Mouse (Mus musculus): ENCODE results near the gene Nudt3. TPM values are rescaled to one million over a fixed set of nuclear protein-coding genes. Genes with fewer than 3 reads are reported as not detected.
"Not testable (repeated sequence)": the region's sequence is repeated elsewhere in the genome, so short reads cannot be mapped to it uniquely, and the experiment has no call there.

The Nudt3 gene
- 100 to 1,000 TPM; 194 to 226 (median 212) TPM for total RNA-seq (2022)

DNA sequence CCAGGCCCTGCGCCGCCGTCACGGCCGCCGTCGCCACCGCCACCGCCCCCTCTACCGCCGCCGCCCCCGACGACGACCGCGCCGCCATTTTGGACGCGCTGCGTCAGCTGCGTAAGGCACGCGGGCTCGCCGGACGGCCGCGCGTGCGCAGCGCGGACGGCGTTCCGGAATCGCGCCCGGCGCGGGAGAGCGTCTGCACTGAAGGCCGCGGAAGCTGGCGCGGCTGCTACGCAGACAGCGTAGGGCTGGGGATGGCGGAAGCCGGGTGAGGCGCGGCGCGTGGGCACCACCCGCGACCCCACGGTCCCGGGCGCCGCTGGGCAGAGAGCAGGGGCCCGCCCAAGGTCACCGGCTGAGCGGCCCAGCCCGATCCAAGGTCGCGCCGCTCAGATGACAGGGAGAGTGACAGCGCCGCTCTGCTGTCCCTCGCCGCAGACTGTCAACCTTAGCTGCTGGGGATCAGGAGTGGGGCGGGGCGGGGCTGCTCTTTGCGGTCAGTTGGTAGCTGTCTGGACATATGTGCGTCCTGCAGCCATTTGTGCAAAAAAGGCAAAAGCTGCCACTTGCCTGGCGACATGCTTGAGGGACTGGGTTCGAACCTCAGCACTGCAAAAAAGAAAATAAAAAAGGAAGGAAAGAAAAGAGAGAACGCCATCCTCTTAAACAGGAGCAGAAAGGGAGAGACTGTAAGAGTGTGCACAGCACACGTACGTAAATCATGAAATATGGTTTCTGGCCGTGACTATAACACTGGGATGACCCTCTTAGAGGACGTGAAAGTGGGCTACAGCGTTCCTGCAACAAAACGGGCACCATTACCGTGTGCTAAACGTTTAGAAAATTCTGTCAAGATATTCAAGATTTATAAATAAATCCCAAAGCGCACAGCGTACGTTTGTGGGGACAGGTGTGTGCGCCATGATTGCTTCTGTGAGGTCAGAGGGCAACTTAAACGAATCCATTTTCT, at the start of gene Nudt3:
Gene Nudt3 (minus strand): TSS at position 136 of the 967 bp plus-strand sequence.
- peak; percentile 80 for DNase-seq

DNA sequence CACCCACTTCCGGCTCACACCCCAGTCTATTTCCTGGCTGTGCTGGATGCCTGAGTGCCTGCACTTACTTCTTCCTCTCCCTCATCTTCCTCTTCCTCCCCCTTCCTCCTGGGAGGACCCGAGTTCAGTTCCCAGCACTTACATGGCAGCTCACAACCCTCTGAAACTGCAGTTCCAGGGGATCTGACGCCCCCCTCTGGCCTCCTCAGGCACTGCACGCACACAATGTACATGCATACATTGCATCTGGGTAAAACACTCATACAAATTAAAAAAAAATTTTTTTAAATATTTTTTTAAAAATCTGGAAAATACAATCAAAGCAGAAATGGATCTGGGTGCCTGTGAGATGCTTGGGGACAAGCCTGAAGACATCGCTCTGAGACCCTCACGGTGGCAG, 48.4 kb upstream of the Nudt3 start:
- no peak for DNase-seq

DNA sequence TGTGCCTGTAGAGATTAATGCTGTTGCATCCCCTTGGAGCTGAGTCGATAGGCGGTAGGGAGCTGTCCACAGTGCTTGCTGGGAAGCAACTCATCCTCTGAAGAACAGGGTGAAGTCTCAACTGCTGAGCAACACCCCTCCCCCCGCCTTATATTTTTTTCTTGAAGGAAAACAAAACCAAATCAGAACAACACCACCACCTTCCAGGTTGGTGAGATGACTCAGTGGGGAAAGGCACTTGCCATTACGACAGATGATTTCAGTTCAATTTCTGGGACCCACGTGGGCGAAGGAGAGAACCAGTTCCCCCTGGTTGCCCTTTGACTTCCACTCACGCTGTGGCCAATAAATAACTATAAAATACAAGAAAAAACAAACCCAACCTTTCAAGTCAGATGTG, 35.5 kb upstream of the Nudt3 start:
- no peak for DNase-seq

DNA sequence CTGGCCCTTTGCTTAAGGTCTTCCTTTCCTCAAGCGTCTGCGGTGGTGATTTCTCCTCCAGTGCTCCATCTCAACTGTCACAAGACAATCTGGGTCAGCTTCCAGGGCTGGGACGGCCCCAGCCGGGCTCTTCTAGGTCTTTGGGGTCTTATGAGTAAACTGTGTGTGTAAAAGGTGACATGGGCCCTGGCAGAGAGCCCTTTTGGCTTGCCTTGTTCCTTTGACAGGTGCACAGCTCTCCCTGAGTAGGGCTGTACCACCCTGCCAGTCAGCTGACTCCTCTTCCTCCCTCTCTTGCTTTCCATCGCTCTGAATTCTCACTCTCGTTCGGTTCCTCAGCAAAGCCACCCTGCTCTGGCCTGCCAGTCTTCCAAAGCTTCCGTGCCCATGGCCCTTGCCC, 33.8 kb upstream of the Nudt3 start:
- no peak for DNase-seq

DNA sequence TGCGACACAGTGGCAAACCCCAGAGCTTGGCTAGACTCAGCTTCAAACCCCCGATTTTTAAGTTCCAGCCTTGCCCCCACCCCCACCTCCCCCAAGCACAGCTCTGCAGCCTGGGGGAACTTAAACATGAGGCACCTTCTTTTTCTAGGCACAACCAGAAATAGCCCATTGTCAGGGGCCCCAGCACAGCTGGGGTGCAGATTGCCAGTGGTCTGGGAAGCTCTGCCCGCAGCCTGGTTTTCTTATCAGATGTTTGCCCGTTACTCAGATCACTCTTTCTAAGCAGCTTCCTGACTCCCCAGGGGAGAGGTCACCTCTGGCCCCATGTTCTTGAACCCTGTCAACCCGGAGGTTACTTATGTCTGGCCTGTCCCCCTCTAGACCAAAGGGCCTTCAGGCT, 33.1 kb upstream of the Nudt3 start:
- no peak for DNase-seq

DNA sequence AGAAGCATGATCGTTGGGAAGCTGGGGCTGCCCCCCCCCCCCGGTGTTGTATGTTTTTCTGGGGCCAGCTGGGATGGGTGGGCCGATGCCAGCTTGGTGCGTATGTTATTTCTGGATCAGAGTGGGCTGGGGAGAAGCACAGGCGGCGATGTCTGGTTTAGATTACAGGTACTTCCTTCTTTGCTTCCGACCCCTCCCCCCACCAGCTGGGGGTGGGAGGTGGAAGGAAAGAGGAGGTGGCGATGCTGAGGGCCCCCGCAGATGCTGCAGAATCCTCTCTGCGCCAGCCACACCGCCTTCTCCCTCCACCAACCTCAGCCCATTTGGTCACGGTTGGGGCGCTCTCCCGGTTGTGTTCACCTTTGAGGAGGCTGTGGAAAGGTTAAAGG, 32.7 kb upstream of the Nudt3 start:
- DNase-seq, result no peak

DNA sequence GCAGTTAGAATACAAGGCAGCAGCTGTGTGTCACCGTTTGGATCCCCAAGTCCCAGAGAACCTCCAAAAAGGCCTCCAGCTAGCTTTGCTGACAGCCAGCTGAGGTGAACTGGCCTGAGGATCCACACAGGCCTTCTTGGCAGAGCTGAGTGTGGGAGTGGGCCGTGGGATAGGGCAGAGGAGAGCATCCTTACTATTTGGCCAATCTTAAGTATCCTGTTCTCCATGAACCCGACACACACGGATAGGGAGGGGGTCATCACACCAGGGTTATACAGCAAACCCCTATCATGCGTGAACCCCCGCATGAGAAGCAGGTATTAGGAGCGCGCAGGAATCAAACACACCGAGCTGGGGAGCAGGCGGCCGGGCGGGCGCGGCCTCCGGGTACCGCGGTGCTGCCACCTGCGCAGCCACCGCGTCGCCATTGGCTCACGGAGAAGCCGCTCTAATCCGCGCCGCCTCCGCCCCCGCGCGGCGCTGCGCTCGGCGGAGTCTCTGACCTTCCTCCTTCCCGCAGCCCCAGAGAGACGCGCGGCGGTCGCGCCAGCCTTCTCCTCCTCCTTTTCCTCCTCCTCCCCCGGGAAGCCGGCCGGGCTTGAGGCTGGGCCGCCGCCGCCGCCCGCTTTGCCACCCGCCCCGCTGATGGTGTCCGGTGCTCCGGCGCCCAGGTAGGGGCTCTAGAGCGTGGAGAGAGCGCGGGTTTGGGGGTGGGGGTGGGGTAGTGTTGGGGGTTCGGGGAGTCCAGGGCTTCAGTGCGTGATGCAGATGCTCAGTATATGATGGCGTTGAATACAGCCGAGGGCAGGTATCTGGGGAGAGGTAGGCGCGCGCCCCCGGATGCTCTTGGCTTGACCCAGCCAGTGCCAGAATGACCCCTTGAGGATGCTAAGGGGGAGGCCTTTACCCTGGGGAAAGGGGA, 32.1 kb upstream of the Nudt3 start, which contains the start of gene Pacsin1:
Gene Pacsin1 (plus strand): TSS at position 421 of the 922 bp plus-strand sequence.
- DNase-seq, result no peak

DNA sequence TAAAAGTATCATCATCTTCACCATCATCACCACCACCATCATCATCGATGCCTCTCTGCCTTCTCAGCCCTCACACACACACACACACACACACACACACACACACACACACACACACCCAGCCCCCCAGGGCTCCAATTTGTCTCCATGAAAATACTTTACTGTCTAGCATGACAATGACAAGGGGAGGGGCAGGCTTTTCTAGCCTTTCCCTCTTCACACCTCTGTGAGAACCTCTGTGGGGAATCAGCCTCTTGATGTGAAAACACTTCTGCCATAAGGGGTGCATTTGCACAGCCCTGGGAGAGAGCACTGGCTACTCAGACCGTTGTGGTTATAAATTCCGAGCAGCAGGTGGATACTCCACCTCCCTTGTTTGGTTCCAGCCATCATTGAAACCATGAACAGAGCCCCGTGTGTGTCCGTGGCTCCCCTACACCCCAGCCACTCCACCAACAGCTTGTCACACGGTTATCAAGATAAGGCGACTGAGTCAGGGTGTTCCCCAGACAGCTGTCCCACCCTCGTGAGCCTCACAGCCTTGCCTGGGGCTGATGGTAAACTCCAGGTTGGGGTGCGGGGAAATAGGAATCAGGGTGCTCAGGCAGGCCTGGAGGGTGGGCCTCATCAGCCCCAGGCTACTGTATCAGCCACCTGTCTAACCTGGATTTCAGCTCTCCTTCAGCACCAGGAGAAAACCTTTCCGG, 30.1 kb upstream of the Nudt3 start:
- DNase-seq, result no peak

DNA sequence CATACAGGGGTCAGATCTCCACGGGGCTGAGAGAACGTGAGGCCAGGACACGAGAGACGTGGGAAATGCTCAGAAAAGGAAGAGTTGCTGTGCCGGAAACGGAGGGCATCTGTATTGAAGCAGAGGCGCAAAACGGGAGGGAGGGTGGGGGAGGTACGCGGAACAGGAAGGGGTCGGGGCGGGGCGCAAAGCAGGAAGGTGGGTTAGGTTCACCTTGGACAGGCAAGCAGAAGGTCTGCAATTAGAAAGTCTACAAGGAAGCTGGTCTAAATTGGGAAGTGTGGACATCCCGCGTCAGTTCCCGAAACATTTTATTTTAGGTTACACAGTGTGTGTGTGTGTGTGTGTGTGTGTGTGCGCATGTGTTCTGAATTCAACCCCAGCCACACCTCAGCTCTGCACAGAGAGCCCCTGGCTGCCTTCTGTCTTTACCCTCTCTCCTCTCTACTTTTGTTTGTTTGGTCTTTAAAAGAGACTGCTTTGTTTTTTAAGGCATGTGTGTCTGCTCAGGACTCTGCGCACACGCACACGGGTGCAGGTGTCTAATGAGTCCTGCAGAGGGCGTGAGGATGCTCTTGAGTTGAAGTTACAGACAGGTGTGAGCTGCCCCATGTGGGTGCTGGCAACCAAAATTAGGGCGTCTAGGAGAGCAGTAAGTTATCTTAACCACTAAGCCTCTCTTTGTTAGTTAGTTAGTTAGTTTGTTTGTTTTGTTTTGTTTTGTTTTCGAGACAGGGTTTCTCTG, 28.9 kb upstream of the Nudt3 start:
- DNase-seq, result no peak

DNA sequence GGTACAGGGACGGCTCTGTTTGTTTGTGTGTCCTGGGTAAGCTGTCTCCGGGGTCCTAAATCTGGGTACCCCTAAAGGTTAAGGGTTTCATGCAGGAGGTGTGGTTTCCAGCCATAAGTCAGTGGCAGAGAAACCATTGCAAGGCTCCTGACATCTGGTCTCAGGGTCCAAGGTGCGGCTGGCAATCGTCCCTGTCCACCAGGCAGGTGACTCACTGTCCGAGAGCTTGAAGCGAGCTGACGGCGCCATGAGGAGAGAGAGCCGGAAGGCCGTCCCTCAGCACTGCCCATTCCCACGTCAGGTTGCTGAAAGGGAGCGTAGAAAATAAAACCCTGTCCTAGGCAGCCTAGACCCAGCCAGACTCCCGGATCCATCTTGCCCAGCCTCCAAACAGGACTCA, 27.3 kb upstream of the Nudt3 start:
- DNase-seq, result no peak

DNA sequence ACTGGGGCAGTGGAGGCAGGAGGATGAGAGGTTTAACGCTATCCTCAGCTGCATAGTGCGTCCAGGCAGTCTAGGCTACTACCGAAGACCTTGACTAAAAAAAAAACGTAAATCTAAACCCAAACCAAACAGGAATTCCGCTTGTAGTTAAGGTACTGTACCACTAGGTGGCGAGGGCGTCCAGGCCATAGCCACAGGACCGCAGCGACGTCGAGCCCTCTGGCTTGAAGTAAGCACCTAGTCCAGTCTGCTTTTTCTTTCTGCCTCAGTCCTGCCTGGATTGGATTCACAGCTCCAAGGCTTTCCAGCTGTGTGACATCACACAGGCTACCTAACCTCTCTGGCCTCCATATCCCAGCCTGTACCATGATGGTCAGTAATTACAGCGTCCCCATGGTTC, 26.9 kb upstream of the Nudt3 start:
- DNase-seq, result peak; percentile 52

DNA sequence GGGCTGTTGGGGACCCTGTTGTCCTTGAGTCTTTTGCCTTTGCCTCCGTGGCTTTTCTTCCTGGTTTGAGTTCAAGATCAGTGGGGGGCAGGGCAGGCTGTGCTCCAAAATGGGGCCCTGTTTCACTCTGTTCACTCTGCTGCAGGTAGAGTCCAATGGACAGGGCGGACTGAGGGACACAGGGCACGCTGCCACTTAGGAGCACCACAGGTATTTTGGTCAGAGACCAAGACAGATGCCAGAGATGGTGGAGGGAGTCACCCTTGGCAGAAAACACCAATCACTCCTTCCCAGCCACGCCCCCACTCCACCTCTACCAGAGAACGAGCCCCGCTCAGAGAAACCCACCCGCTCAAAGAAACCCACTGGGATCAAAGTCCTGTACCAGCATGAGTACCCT, 22.5 kb upstream of the Nudt3 start:
- no peak for DNase-seq

DNA sequence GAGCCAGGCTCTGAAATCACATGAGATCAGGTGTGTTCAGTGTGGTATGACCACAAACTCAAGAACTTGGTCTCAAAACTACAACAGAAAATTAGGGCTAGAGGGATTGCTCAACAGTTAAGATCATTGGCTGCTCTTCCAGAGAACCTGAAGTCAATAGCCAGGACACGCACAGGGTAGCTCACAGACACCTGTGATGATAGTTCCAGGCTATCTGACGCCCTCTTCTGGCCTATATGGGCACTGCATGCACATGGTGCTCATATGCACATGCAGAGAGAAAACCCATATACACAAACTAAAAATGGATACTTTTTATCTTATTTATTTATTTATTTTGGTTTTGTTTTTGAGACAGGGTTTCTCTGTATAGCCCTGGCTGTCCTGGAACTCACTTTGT, 21.3 kb upstream of the Nudt3 start:
- no peak for DNase-seq

DNA sequence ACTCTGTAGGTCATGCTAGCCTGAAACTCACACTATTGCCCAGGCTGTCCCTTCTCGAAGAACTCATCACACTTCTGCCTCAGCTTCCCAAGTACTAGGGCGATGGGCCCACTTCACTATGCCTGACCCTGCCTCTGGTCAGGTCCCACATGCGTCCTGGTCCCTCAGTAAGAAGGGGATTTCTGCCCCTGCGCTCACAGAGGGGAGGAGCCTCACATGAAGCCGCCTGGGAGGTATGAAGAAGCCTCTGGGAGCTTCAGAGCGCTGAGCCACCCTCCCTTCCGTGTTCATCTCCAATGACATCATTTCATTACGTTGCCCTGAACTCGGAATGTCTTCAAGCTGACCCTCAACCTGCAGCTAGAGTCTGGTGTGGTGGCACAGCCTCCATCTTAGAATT, 20.5 kb upstream of the Nudt3 start:
- no peak for DNase-seq

DNA sequence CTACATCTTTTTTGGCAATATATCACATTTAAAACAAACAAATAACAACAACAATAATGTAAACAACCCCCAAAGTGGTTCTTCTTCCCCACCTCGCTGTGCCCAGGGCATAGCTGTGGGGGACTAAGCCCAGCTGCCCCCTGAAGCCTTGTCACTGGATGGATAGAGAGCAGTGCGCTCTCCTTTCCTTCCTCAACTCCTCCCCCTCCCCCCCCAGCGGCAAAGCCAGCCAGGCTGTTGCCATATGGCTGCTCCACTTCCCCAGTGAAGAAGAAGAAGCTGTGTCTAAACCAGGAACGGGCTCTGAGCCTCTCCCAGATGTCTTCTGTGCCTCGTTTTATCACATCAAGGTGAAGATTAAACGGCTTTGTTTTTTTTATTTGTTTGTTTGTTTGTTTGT, 19.8 kb upstream of the Nudt3 start:
- no peak for DNase-seq

DNA sequence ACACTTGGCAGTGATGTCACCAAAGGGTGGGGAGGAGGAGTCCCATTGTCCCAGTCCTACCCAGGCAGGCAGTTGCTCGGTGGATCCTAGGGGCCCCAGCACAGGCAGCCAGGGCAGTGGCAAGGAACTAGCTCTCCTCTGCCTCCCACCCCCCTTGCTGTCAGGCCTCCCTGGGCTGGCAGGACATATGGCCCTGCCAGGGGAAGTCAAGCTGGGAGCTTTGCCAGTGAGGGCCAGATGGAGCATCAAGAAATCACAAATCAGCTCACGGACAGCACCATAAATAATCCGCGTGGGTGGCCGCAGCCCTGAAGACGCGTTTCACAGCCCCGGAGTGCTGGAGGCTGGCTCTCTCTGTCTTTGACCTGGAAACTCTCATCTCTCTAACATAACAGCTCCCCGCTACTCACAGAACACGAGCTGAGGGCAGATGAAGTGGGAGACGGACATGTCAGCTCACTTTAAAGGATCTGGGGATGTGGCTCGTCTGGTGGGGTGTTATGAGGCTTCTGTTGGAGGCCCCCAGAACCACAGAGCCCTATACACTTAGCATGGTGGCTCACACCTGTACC, 19.3 kb upstream of the Nudt3 start:
- no peak for DNase-seq

DNA sequence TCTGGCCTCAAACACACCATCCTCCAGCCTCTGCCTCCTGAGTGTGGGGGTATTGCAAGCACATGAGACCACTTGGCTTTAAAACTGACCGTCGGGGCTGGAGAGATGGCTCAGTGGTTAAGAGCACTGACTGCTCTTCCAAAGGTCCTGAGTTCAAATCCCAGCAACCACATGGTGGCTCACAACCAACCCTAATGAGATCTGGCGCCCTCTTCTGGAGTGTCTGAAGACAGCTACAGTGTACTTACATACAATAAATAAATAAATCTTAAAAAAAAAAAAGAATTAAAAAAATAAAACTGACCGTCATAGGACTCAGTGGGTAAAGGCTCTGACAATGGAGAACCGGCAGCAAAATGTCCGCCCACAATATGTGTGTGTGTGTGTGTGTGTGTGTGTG, 16.6 kb upstream of the Nudt3 start:
- not testable (repeated sequence) for DNase-seq

DNA sequence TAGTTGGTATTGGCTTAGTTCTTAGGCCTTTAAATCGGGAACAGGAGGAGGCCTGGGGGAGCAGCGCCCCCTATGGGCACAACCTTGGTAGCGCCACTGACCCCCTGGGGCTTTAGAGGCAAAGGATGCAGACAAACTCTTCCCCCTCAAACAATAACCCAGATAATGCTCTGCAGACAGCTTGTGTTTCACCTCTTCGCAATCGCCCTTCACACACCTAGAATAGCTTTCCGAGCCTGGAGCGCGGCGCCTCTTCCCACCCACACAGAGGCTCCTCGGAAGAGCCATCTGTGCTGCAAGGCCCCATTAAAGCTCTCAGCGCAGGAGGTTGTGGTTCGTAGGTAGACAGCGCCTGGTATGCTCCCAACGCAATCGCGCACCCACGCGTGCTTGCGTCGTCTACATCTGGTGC, 15.6 kb upstream of the Nudt3 start:
- DNase-seq, result no peak

DNA sequence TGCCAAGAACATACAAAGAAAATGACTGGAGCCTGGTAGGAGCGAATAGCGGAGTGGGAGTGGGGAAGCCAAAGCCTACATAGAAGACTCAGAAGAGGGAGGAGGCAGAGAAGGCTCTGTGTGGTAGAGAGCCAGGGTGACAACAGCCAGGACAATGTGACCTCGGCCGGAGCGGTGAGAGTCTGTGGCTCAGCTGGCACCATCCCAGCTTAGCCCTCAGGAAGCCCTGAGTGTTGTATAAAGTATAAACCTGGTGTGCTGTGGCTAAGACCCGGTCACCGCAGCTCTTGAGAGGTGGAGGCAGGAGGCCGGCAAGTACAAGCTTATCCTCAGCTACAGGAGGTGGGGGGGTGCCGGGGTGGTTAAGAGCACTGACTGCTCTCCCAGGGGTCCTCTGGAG, 14.0 kb upstream of the Nudt3 start:
- DNase-seq, result no peak

DNA sequence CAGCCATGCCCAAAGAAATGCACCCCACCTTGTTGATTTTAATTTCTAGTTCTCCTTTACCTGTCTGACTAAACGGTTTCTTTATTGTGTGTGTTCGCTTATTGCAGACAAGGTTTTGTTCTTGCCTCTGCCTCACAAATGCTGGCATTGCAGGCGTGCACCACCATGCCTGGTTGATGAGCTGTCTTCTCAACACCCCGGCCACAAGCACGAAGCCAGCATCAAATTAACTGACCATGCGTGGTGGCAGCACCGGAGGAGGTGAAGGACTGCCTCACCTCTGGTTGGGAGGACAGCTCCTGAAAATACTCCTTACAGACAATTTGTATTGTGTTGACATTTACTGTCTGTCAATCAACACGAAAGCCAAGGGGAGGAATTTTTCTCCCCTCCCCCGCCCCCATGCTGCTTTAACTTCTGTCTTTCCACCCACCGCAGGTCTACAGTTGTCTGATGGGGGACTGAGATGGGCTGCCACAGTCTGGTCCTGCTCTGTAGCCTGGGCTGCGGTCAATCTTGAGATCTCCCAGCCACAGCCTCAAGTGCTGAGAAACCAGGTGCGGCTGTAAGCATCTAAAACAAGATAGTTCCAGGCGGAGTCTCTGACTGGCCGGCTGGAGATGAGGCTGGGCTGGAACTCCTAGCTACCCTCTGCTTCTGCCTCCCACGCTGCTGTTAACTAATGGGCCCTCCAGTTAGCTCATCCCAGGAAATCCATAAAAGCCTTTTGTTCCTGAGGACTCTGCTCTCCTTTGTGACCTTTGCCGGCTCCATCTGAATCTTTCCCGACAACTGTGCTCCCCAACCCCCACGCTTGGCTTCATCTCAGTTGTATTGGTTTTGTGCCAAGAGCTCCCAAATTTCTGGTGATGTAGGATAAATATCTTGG, 13.1 kb upstream of the Nudt3 start, which contains the start of gene Rps10:
Gene Rps10 (minus strand): TSS at position 538 of the 889 bp plus-strand sequence.
- DNase-seq, result no peak
